Mouse (Mus musculus) adrenal gland, adult 8-10 months (tissue): ENCODE results near the gene Rtf1. TPM values are rescaled to one million over a fixed set of nuclear protein-coding genes. Genes with fewer than 3 reads are reported as not detected.
"Not testable (repeated sequence)": the region's sequence is repeated elsewhere in the genome, so short reads cannot be mapped to it uniquely, and the experiment has no call there.

Experiments used
- DNase-seq: peaks from one replicate; pipeline ENCODE4 v3.0.0; 2022
- total RNA-seq, 4 experiments: library from RNA; stranded (reverse); gene quantifications; 2 replicates each; pipeline ENCODE4 v1.2.4; 2022

Gene Rtf1
- total RNA-seq = 10 to 100 TPM; 27.3 to 33.0 (median 28.7) TPM

- peak; percentile 88 for DNase-seq
Observed at GRCm38 (mm10) chr2:119674525-119675214, at the start of gene Rtf1. Rtf1 (plus strand) TSS chr2:119675068.

- DNase-seq = no peak
Observed at GRCm38 (mm10) chr2:119636781-119637180, 38.1 kb upstream of the Rtf1 start.

GRCm38 (mm10) chr2:119641214-119641912 lies 33.5 kb upstream of the Rtf1 start:
- no peak for DNase-seq

GRCm38 (mm10) chr2:119644254-119644653 lies 30.6 kb upstream of the Rtf1 start:
- DNase-seq = no peak

GRCm38 (mm10) chr2:119662220-119663182 lies 12.4 kb upstream of the Rtf1 start, which contains the start of gene Ndufaf1:
Ndufaf1 (minus strand) TSS chr2:119662827.
- peak; percentile 66 for DNase-seq

- DNase-seq = not testable (repeated sequence)
Observed at GRCm38 (mm10) chr2:119665744-119666143, 9.1 kb upstream of the Rtf1 start.

- DNase-seq = no peak
Observed at GRCm38 (mm10) chr2:119669010-119669409, 5.9 kb upstream of the Rtf1 start.

- DNase-seq = no peak
Observed at GRCm38 (mm10) chr2:119675215-119675784, 432 bp downstream of the Rtf1 start.

GRCm38 (mm10) chr2:119675831-119676230 lies 963 bp downstream of the Rtf1 start:
- DNase-seq = no peak

GRCm38 (mm10) chr2:119683706-119684105 lies 8.8 kb downstream of the Rtf1 start:
- no peak for DNase-seq

GRCm38 (mm10) chr2:119692003-119692701 lies 17.3 kb downstream of the Rtf1 start:
- no peak for DNase-seq

GRCm38 (mm10) chr2:119694826-119695225 lies 20.0 kb downstream of the Rtf1 start:
- no peak for DNase-seq

GRCm38 (mm10) chr2:119696111-119696510 lies 21.2 kb downstream of the Rtf1 start:
- no peak for DNase-seq

- DNase-seq = no peak
Observed at GRCm38 (mm10) chr2:119698472-119698871, 23.6 kb downstream of the Rtf1 start.

- DNase-seq = no peak
Observed at GRCm38 (mm10) chr2:119699962-119700361, 25.1 kb downstream of the Rtf1 start.

GRCm38 (mm10) chr2:119703171-119703570 lies 28.3 kb downstream of the Rtf1 start:
- DNase-seq = no peak

GRCm38 (mm10) chr2:119707676-119708075 lies 32.8 kb downstream of the Rtf1 start:
- DNase-seq = no peak

GRCm38 (mm10) chr2:119710011-119710410 lies 35.1 kb downstream of the Rtf1 start:
- no peak for DNase-seq

GRCm38 (mm10) chr2:119715868-119716267 lies 41.0 kb downstream of the Rtf1 start:
- DNase-seq = not testable (repeated sequence)

GRCm38 (mm10) chr2:119721070-119721469 lies 46.2 kb downstream of the Rtf1 start:
- no peak for DNase-seq

GRCm38 (mm10) chr2:119727762-119728416 lies 53.0 kb downstream of the Rtf1 start:
- no peak for DNase-seq
